Mouse (Mus musculus): ENCODE results near the gene Dlg2.

Dlg2 gene

GRCm38 (mm10) chr7:92180029-92180428 lies 1703.6 kb downstream of the Dlg2 start:
- no peak for DNase-seq (ENCODE audit: low read depth, low spot score)

- DNase-seq (ENCODE audit: low read depth, low spot score), result peak; percentile 39
These were observed 1704.4 kb downstream of the Dlg2 start for GRCm38 (mm10) chr7:92180591-92181587.

- peak; percentile 45 for DNase-seq (ENCODE audit: low read depth, low spot score)
These were observed 1705.6 kb downstream of the Dlg2 start for GRCm38 (mm10) chr7:92181959-92182612.

GRCm38 (mm10) chr7:92184371-92185059 lies 1708.0 kb downstream of the Dlg2 start:
- no peak for DNase-seq (ENCODE audit: low read depth, low spot score)

GRCm38 (mm10) chr7:92186341-92186740 lies 1709.9 kb downstream of the Dlg2 start:
- DNase-seq (ENCODE audit: low read depth, low spot score), result no peak

- peak; percentile 40 for DNase-seq (ENCODE audit: low read depth, low spot score)
These were observed 1712.7 kb downstream of the Dlg2 start for GRCm38 (mm10) chr7:92189149-92189548.

- peak; percentile 95 for DNase-seq (ENCODE audit: low read depth, low spot score)
These were observed 1719.5 kb downstream of the Dlg2 start for GRCm38 (mm10) chr7:92196004-92196403.

- peak; percentile 91 for DNase-seq (ENCODE audit: low read depth, low spot score)
These were observed 1721.1 kb downstream of the Dlg2 start for GRCm38 (mm10) chr7:92197621-92198020.

- DNase-seq (ENCODE audit: low read depth, low spot score), result no peak
These were observed 1722.7 kb downstream of the Dlg2 start for GRCm38 (mm10) chr7:92199131-92199530.

GRCm38 (mm10) chr7:92210701-92211100 lies 1734.2 kb downstream of the Dlg2 start:
- peak; percentile 56 for DNase-seq (ENCODE audit: low read depth, low spot score)

- DNase-seq (ENCODE audit: low read depth, low spot score), result peak; percentile 17
These were observed 1737.3 kb downstream of the Dlg2 start for GRCm38 (mm10) chr7:92213751-92214150.

- no peak for DNase-seq (ENCODE audit: low read depth, low spot score)
These were observed 1741.7 kb downstream of the Dlg2 start for GRCm38 (mm10) chr7:92218171-92218570.

GRCm38 (mm10) chr7:92220619-92221018 lies 1744.1 kb downstream of the Dlg2 start:
- DNase-seq (ENCODE audit: low read depth, low spot score), result no peak

GRCm38 (mm10) chr7:92234476-92235202 lies 1758.2 kb downstream of the Dlg2 start:
- peak; percentile 83 for DNase-seq (ENCODE audit: low read depth, low spot score)

- peak; percentile 57 for DNase-seq (ENCODE audit: low read depth, low spot score)
These were observed 1759.1 kb downstream of the Dlg2 start for GRCm38 (mm10) chr7:92235541-92236031.

- peak; percentile 92 for DNase-seq (ENCODE audit: low read depth, low spot score)
These were observed 1764.4 kb downstream of the Dlg2 start for GRCm38 (mm10) chr7:92240908-92241307.

GRCm38 (mm10) chr7:92247594-92247993 lies 1771.1 kb downstream of the Dlg2 start:
- DNase-seq (ENCODE audit: low read depth, low spot score), result no peak

- DNase-seq (ENCODE audit: low read depth, low spot score), result no peak
These were observed 1772.1 kb downstream of the Dlg2 start for GRCm38 (mm10) chr7:92248619-92249018.

GRCm38 (mm10) chr7:92258148-92258547 lies 1781.7 kb downstream of the Dlg2 start:
- no peak for DNase-seq (ENCODE audit: low read depth, low spot score)

- DNase-seq (ENCODE audit: low read depth, low spot score), result peak; percentile 45
These were observed 1782.2 kb downstream of the Dlg2 start for GRCm38 (mm10) chr7:92258701-92259100.

- DNase-seq (ENCODE audit: low read depth, low spot score), result peak; percentile 97
These were observed 1787.9 kb downstream of the Dlg2 start for GRCm38 (mm10) chr7:92264325-92264724.

Measured in brain, adult 2 months (tissue).